Mouse (Mus musculus): ENCODE measurements around the gene Wdr70. TPM values are rescaled to one million over a fixed set of nuclear protein-coding genes. Genes with fewer than 3 reads are reported as not detected.

Wdr70 gene
- polyA plus RNA-seq, 1 experiment from 2014 or later: 69.0 TPM

GRCm38 (mm10) chr15:7922291-7923037, 176.5 kb downstream of the Wdr70 start:
- Histone ChIP-seq H3K36me3 (peaks cover 11% of the 10 kb centered on the region), H3K4me2 (replicated peaks) (no peak overlapping the region), H3K4me1 (no peaks in the 10 kb centered on the region), H3K27me3 (no peaks in the 10 kb centered on the region), H3K9me3 (no peaks in the 10 kb centered on the region), H3K4me3 (no peak overlapping the region), H3K9ac (no peak overlapping the region), H3K27ac (no peak overlapping the region)
- ATAC-seq (ENCODE audit: low FRiP score, low read depth): no peak
- WGBS: 84% methylated on average over 14 of the region's 14 CpGs

GRCm38 (mm10) chr15:7921124-7921523, 177.9 kb downstream of the Wdr70 start:
- no peak overlapping the region for H3K27ac ChIP-seq
- no peak overlapping the region for H3K9ac ChIP-seq
- H3K9me3 ChIP-seq: no peaks in the 10 kb centered on the region
- no peaks in the 10 kb centered on the region for H3K27me3 ChIP-seq
- ATAC-seq (ENCODE audit: low FRiP score, low read depth): no peak
- 92% methylated on average over 6 of the region's 6 CpGs for WGBS
- H3K4me2 ChIP-seq (replicated peaks): no peak overlapping the region
- H3K4me3 ChIP-seq: no peak overlapping the region
- H3K4me1 ChIP-seq: no peaks in the 10 kb centered on the region
- H3K36me3 ChIP-seq: peaks cover 11% of the 10 kb centered on the region

DNA sequence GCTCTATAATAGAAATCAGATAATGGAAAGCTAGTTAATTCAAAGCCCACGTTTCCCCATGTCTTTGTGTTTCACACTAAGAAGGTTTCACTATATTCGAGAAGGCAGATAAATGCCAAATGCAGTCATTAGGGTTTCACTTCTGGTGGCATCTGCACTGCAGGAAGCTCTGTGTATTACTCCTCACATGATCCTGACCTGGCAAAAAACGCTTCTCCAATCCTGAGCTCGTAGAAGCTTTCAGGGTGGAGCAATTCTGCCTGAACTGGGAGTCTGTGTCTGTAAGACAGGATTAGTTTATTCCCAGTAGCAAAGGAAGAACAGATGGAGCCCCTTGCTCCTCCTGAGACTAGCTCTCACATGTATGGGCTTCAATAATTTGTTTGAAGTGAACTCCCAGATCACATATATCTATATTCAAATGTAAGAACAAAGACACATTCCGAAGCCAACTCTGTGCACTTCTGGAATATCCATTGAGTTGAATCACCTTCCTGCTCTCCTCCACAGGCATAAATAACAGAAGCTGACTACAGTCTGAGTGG, 192.4 kb downstream of the Wdr70 start:
- ATAC-seq (ENCODE audit: low FRiP score, low read depth): no peak

GRCm38 (mm10) chr15:7899286-7899685, 199.7 kb downstream of the Wdr70 start:
- 95% methylated on average over 6 of the region's 6 CpGs for WGBS
- no peak for ATAC-seq (ENCODE audit: low FRiP score, low read depth)
- Histone ChIP-seq H3K4me3 (no peak overlapping the region), H3K4me1 (peaks cover 4% of the 10 kb centered on the region; the same call in 1 of the 2 replicates), H3K9me3 (no peaks in the 10 kb centered on the region), H3K27me3 (no peaks in the 10 kb centered on the region), H3K27ac (no peak overlapping the region), H3K36me3 (no peaks in the 10 kb centered on the region; the same call in 1 of the 2 replicates), H3K4me2 (replicated peaks) (no peak overlapping the region), H3K9ac (no peak overlapping the region)

More for the DNA sequence above, 192.4 kb downstream of the Wdr70 start:
- Histone ChIP-seq H3K9me3 (0 out of 2 replicates have a peak, but pooled peaks cover 4% of the 10 kb centered on the region), H3K4me3 (no peak overlapping the region), H3K36me3 (peaks cover 5% of the 10 kb centered on the region), H3K27ac (no peak overlapping the region), H3K4me2 (replicated peaks) (no peak overlapping the region), H3K4me1 (no peaks in the 10 kb centered on the region), H3K9ac (no peak overlapping the region), H3K27me3 (no peaks in the 10 kb centered on the region)
- WGBS: 76% methylated on average over 5 of the region's 5 CpGs

DNA sequence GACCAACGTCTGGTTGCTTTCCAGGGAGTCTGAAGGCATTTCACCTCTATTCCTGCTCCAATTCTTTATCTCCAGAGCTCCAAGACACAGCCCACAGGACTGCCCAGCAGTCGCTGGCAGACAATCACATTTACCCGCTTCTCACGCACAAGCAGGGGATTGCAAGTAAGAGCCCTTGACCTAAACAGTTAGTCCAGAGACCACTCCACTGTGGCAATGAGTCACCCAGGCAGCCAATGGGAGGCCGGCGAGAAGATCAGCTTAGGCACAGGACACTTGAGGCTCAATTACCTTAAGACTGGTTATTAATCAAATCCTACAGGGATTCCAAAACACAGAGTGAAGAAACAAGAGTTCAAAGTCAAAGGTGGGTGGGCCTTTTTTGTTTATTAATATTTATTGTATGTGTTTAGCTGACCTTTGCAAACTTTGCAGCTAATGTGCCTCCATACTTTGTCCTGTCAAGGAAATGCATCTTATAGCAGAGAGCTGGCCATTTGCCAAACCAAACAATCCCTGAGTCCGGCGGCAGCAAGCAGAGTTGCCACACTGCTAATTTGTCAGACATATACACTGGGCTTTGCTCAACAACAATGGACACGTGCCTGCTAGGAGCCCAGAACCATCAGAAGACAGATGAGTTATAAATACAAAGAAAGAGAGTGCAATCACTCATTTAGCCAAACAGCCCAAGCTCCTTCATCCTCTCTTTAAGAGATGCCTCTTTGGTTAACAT, 207.3 kb downstream of the Wdr70 start:
- Histone ChIP-seq H3K9ac (no peak overlapping the region), H3K4me1 (peaks cover 27% of the 10 kb centered on the region), H3K4me3 (no peak overlapping the region), H3K27me3 (no peaks in the 10 kb centered on the region), H3K4me2 (replicated peaks) (no peak overlapping the region), H3K9me3 (no peaks in the 10 kb centered on the region), H3K27ac (no peak overlapping the region), H3K36me3 (peaks cover 2% of the 10 kb centered on the region; the same call in 1 of the 2 replicates)
- ATAC-seq (ENCODE audit: low FRiP score, low read depth): no peak
- WGBS: 48% methylated on average over 9 of the region's 9 CpGs

GRCm38 (mm10) chr15:7890286-7890685, 208.7 kb downstream of the Wdr70 start:
- no peak overlapping the region for H3K27ac ChIP-seq
- H3K4me3 ChIP-seq: no peak overlapping the region
- no peak for ATAC-seq (ENCODE audit: low FRiP score, low read depth)
- peaks cover 8% of the 10 kb centered on the region for H3K36me3 ChIP-seq
- no peaks in the 10 kb centered on the region for H3K9me3 ChIP-seq
- H3K4me1 ChIP-seq: peaks cover 24% of the 10 kb centered on the region; the same call in 1 of the 2 replicates
- no peak overlapping the region for H3K4me2 ChIP-seq (replicated peaks)
- 74% methylated on average over 5 of the region's 5 CpGs for WGBS
- no peaks in the 10 kb centered on the region for H3K27me3 ChIP-seq
- H3K9ac ChIP-seq: no peak overlapping the region

GRCm38 (mm10) chr15:7889362-7889674, 209.7 kb downstream of the Wdr70 start:
- Histone ChIP-seq H3K9ac (no peak overlapping the region), H3K9me3 (no peaks in the 10 kb centered on the region), H3K27me3 (no peaks in the 10 kb centered on the region), H3K4me2 (replicated peaks) (no peak overlapping the region), H3K4me3 (no peak overlapping the region), H3K4me1 (peaks cover 24% of the 10 kb centered on the region; the same call in 1 of the 2 replicates), H3K36me3 (peaks cover 11% of the 10 kb centered on the region), H3K27ac (no peak overlapping the region)
- ATAC-seq (ENCODE audit: low FRiP score, low read depth): no peak
- WGBS: 77% methylated on average over 5 of the region's 5 CpGs

DNA sequence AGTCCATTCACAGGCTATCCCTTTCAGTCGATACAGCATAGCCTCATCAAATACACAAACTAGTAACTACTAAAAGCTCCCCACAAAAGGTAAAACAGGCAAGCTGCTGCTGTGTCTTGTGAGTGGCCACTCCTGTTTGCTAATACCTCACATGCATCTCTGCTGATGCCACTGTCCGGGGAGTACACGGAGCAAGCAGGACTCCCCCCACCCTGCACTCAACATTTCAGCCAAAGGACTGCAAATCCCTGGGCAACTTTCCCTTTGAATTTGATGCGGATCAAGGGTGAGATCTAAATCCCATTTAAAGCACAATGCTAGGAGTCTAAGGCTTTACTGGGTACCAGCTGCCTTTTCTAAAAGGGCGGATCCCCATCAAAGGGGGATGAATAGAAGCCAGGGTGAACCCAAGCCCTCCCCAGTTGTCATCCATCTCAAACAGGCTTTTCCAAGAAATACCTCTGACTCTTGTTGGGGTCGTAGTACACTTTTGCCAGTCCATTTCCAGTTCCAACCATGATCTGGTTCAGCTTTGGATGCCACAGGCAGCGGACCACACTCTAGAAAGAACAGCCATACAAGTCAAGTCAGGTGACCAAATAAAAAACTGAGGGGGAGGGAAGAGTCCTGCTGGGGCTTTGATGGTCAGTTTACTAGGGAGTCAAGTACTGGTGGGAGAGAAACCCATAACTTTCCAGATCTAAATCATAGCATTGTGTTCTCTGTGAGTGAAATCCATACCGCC, 210.2 kb downstream of the Wdr70 start:
- peaks cover 16% of the 10 kb centered on the region for H3K36me3 ChIP-seq
- WGBS: 80% methylated on average over 8 of the region's 8 CpGs
- H3K4me3 ChIP-seq: no peak overlapping the region
- no peak overlapping the region for H3K4me2 ChIP-seq (replicated peaks)
- no peak overlapping the region for H3K27ac ChIP-seq
- no peaks in the 10 kb centered on the region for H3K27me3 ChIP-seq
- H3K9ac ChIP-seq: no peak overlapping the region
- ATAC-seq (ENCODE audit: low FRiP score, low read depth): no peak
- peaks cover 24% of the 10 kb centered on the region; the same call in 1 of the 2 replicates for H3K4me1 ChIP-seq
- H3K9me3 ChIP-seq: no peaks in the 10 kb centered on the region

- Histone ChIP-seq H3K4me2 (replicated peaks) (no peak overlapping the region), H3K9me3 (no peaks in the 10 kb centered on the region), H3K27me3 (no peaks in the 10 kb centered on the region), H3K27ac (no peak overlapping the region), H3K9ac (no peak overlapping the region), H3K4me1 (0 out of 2 replicates have a peak, but pooled peaks cover 16% of the 10 kb centered on the region), H3K36me3 (peaks cover 26% of the 10 kb centered on the region), H3K4me3 (no peak overlapping the region)
- 90% methylated on average over 8 of the region's 8 CpGs for WGBS
- no peak for ATAC-seq (ENCODE audit: low FRiP score, low read depth)
Measured at GRCm38 (mm10) chr15:7886591-7886990, 212.4 kb downstream of the Wdr70 start.

DNA sequence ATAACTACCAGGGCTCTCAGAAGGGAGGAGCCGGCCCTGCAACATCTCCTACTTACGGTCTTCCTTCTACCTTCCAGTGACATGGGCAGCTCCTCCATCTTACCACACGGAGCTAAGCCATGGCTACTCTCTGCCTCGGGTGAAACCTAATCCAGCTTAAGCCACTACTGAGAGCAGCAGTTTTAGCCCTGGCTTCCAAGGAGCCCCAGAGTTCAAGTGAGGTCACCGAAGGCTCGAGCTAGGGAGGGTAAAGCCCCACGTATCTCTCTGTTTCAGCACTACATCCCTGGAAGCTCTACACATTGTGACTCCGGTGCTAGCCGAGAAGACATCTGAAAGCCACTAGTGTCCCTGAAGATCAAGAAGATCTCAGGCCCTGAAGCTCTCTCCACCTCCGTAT, 213.9 kb downstream of the Wdr70 start:
- H3K9me3 ChIP-seq: no peaks in the 10 kb centered on the region
- no peaks in the 10 kb centered on the region for H3K27me3 ChIP-seq
- no peak overlapping the region for H3K4me3 ChIP-seq
- WGBS: 65% methylated on average over 10 of the region's 10 CpGs
- H3K4me2 ChIP-seq (replicated peaks): no peak overlapping the region
- no peak overlapping the region for H3K9ac ChIP-seq
- H3K27ac ChIP-seq: no peak overlapping the region
- no peak for ATAC-seq (ENCODE audit: low FRiP score, low read depth)
- H3K4me1 ChIP-seq: 0 out of 2 replicates have a peak, but pooled peaks cover 8% of the 10 kb centered on the region
- H3K36me3 ChIP-seq: peaks cover 29% of the 10 kb centered on the region

DNA sequence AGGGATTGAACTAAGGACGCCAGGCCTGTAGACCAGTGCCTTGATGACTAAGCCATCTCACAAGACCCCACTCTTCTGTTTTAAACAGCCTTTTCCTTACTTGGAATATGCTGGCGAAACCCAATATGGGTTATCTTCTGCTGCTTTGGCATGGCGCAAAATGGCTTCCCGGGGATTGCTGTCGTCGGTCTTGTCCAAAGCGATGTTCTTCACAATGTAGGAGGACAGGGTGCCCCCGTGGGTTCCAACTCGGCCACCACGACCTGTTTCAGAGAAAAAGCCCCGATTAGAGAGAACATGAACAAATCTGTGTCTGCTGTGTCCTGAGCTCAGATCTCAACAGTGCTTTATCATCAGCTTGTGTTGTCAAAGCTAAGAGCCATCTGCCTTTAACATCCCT, 214.8 kb downstream of the Wdr70 start:
- Histone ChIP-seq H3K36me3 (peaks cover 32% of the 10 kb centered on the region), H3K4me1 (no peaks in the 10 kb centered on the region), H3K4me3 (no peak overlapping the region), H3K27me3 (no peaks in the 10 kb centered on the region), H3K9me3 (no peaks in the 10 kb centered on the region), H3K27ac (no peak overlapping the region), H3K4me2 (replicated peaks) (no peak overlapping the region), H3K9ac (no peak overlapping the region)
- WGBS: 94% methylated on average over 11 of the region's 11 CpGs
- no peak for ATAC-seq (ENCODE audit: low FRiP score, low read depth)

- no peak for ATAC-seq (ENCODE audit: low FRiP score, low read depth)
- 80% methylated on average over 7 of the region's 7 CpGs for WGBS
Measured at GRCm38 (mm10) chr15:7879956-7880355, 219.1 kb downstream of the Wdr70 start.

More at GRCm38 (mm10) chr15:7879956-7880355, 219.1 kb downstream of the Wdr70 start:
- no peak overlapping the region for H3K4me3 ChIP-seq
- H3K36me3 ChIP-seq: peaks cover 20% of the 10 kb centered on the region
- H3K4me2 ChIP-seq (replicated peaks): no peak overlapping the region
- no peak overlapping the region for H3K27ac ChIP-seq
- no peak overlapping the region for H3K9ac ChIP-seq
- H3K27me3 ChIP-seq: no peaks in the 10 kb centered on the region
- no peaks in the 10 kb centered on the region for H3K9me3 ChIP-seq
- no peaks in the 10 kb centered on the region for H3K4me1 ChIP-seq
